Mouse (Mus musculus): ENCODE results near the gene Hist1h4a. TPM values are rescaled to one million over a fixed set of nuclear protein-coding genes. Genes with fewer than 3 reads are reported as not detected.
"Not testable (repeated sequence)": the region's sequence is repeated elsewhere in the genome, so short reads cannot be mapped to it uniquely, and the experiment has no call there.

The Hist1h4a gene
- total RNA-seq (2017), result 597 and 703 TPM in 2 replicates

DNA sequence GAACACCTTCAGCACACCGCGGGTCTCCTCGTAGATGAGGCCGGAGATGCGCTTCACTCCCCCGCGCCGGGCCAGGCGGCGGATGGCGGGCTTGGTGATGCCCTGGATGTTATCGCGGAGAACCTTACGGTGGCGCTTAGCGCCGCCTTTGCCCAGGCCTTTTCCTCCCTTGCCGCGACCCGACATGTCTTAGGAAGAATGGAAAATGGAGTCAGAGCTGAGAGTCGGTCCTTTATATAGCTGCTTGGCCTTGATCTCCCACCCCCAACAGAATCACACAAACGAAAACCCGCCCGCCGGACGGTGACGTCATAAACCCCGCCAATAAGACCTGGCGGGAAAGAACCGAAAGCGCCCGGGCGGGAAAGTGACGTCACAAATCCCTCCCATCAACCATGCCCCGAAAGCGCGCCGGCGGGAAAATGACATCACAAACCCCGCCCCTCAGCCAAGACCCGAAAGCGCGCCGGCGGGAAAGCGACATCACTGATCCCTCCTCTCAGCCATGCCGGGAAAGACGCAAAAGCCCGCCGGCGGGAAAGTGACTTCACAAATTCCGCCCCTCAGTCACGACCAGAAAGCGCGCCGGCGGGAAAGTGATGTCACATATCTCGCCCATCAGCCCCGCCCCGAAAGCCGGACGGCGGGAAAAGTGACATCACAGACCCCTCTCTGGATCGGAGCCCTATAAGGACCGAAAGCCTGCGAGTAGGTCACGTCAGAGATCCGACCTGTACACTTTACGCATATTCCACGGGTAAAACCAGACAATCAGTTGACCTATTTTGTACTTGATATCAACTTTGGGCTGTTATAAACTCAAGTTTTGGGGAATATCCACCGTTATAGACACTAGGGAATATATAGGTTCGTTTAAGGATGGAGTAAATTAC lies at the start of gene Hist1h4a:
Hist1h4a (minus strand) TSS at position 259 of the 893 bp plus-strand sequence.
- peak; percentile 31 for ATAC-seq (replicated peaks; ENCODE audit: low read depth, poor library complexity, severe bottlenecking)

DNA sequence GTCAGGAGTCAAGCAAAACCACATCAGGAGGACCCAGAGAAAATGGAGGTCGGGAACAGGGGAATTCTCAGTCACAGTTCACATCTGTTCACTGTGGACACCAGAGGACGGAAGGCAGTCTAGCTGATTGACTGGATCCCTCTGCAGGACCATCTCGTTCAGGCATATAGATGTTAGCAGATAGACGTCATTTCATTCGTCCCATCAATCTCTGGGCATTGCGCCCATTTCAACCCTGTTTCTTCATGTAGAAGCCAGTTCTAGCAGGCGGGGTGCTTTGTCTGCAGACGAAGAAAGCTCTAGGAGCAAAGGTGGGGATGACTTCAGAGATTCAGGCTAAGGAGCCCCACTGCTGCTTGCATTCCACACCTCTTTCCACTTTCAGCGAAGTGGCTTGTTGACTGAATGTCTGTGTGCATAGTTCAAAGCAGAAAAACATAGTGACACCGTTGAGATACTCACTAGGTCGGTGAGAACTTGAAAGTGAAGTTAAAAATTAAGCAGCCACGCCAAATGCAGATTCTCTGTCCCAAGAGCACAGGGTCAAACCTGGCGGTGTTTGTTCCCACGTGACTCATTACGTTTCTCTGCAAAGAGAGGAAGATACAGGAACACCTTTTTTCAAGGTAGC lies 45.5 kb upstream of the Hist1h4a start, which contains the start of gene Slc17a2:
Slc17a2 (plus strand) TSS at position 572 of the 631 bp plus-strand sequence.
- no peak for ATAC-seq (replicated peaks; ENCODE audit: low read depth, poor library complexity, severe bottlenecking)

DNA sequence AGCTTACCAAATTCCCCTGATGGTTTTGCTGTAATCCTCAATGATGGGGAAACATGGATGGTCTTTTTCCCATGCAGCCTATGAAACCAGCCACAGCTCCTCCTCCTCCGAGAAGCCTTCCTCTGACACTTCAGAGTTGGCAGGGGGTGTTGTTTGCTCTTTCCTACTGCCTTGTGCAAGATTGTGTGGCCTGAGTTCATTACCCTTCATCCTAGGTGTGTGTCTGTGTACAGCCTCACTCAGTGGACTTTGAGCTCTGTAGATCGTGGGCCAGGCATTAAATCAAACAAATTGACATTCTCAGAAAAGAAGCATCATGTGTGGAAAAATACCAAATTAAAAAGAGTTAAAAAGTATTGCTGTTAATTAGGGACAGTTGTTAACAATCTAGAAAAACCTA lies 43.5 kb upstream of the Hist1h4a start:
- ATAC-seq (replicated peaks; ENCODE audit: low read depth, poor library complexity, severe bottlenecking), result no peak

DNA sequence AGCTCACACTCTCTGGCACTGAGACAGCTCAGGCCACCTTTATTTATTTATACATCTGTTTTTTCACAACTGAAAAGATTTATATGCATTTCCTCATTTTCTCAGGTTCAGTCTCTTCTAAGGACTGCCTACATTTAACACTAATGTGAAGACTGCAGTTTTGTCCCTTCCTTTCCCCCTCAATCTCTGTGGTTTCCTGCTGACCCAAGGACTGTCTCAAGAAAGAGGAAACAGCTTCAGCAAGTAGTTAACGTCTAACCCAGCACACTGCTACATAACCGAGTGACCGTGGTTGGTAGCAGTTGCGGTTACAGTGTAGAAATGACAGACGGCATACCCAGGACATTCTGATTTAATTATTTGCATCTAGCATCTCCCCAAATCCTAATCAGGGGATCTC lies 38.4 kb upstream of the Hist1h4a start:
- ATAC-seq (replicated peaks; ENCODE audit: low read depth, poor library complexity, severe bottlenecking), result peak; percentile 94

DNA sequence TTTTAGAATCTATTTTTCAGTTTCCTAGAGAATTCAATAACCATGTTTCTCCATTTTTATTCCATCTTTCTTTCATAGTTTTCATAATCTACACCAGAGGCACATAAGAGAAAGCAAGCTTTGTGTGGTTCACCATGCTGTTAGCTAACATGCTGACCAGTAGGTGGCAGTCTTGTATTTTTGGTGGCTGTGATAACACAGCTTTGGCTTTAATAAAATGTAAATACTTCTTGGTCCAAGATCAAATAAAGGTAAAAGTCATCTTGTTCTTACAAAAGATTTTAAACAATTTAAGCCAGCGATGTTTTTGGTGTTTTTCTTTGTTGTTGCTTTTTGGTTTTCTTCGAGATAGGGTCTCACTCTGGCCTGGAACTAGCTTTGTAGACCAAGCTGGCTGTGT lies 31.5 kb upstream of the Hist1h4a start:
- peak; percentile 87 for ATAC-seq (replicated peaks; ENCODE audit: low read depth, poor library complexity, severe bottlenecking)

DNA sequence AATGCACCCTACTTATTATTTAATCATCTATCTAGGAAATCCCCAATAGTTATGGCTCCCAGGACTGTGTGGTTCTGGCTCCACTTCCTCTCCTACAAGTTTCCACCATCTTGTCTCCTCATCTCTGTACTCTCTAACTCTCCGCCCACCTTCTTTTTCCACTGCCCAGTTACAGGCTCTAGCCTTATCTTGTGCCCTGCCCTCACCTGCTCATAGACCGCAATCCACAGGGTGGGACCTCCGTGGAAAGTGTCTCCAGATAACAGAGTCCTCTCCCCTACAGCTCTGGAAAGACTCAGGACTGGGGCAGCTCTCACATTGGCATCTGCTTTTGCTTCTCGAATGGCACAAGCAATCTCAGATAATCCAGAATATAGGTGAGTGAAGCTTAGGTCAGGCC lies 18.0 kb upstream of the Hist1h4a start:
- no peak for ATAC-seq (replicated peaks; ENCODE audit: low read depth, poor library complexity, severe bottlenecking)

DNA sequence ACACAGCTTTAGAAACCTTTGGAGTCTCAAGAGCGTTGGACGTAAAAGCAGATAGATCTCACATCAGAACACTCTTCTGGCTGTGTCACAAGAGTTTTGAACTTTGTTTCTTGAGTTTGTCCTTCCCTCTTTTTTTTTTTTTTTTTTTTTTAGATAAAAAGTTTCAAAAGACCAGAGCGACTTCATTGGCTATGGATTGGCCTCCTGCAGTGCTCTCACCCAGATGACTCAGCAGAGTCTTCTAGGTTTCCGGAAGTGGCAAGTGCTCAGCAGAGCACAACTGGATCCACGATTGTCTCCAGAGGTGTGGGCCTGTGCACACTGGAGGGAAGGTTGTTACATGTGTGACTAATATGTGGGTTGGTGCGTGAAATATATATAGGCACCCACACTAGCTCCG lies 17.3 kb upstream of the Hist1h4a start:
- ATAC-seq (replicated peaks; ENCODE audit: low read depth, poor library complexity, severe bottlenecking), result no peak

DNA sequence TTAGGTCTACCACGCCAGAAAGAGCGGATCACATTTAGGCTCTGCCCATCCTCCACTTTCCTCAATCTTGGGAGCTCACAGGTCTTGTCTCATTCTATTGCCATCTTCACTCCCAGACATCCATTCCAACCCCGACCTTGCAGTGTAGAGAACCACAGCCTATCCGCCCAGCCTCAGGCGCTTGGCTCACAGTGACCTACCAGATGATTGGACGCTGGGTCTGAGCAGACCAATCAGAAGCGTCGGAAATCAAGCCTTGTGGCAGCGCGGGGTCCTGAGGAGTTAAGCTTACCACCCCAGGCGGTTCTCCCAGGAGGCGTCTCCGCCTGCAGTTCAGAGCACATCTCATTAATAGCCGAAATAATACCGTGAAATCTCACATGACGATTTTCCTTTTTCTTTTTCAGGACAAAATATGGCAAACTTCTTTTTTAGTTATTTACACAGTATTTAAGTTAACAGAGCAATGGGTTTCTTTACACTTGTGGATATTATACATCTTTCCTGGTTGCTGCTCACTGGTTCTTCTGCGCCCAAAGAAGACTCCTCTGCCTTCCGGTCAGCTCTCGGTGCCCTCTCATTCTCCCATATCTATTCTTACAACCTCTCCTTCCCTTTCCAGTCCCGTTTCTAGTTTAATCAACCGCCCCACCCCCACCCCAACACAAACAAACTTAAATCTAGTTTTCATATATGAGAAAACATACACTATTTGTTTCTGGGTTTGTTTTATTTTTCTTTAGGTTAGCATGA lies 11.7 kb upstream of the Hist1h4a start:
- ATAC-seq (replicated peaks; ENCODE audit: low read depth, poor library complexity, severe bottlenecking), result peak; percentile 80

DNA sequence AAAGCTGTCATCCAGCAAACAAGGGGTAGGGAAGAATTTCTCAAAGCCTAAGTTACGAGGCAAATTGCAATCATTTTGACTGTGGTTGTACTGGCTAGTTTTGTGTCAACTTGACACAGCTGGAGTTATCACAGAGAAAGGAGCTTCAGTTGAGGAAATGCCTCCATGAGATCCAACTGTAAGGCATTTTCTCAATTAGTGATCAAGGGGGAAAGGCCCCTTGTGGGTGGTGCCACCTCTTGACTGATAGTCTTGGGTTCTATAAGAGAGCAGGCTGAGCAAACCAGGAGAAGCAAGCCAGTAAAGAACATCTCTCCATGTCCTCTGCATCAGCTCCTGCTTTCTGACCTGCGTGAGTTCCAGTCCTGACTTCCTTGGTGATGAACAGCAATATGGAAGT lies 8.6 kb upstream of the Hist1h4a start, which contains the start of gene Trim38:
Trim38 (plus strand) TSS at position 301 of the 400 bp plus-strand sequence.
- not testable (repeated sequence) for ATAC-seq (replicated peaks; ENCODE audit: low read depth, poor library complexity, severe bottlenecking)

DNA sequence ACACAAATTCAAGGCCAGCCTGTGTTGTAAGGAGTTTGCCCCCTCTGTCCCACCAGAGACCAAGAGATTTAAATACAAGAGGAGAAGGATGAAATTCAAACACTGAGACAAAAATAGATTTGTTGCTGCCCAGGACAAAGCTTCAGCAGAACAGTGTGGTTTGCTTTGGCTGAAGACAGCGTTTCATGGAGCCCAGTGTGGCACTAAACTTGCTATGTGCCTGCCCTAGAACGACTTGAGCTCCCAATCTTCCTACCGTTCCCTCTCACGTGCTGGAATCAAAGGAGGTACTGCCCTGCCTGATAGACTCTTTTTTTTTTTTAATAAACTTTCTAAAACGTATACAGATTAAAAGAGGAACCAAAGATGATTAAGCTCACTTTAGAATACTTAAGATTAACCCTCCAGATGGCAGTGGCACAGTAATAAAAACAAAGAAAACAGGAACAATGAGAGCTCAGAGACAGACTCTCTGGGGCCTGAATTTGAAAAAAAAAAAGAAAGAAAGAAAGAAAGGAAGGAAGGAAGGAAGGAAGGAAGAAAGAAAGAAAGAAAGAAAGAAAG lies 7.9 kb upstream of the Hist1h4a start:
- ATAC-seq (replicated peaks; ENCODE audit: low read depth, poor library complexity, severe bottlenecking), result peak; percentile 52

DNA sequence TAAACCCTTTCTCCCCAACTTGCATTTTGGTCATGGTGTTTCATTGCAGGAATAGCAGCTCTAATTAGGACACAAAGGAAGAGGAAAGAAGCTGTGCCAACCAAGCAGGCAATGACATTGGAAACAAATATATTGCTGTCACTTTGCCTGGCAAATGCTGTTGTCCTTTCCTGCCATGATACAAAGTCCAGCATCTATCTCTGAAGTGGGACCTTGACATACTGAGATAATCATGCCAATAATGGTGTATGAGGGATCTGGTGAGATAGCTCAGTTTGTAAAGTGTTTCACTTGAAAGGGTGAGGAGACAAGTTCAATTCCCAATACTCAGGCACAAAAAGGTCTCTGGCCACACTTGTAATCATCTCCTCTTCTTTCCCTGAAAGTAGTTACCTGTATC lies 5.7 kb upstream of the Hist1h4a start:
- no peak for ATAC-seq (replicated peaks; ENCODE audit: low read depth, poor library complexity, severe bottlenecking)

DNA sequence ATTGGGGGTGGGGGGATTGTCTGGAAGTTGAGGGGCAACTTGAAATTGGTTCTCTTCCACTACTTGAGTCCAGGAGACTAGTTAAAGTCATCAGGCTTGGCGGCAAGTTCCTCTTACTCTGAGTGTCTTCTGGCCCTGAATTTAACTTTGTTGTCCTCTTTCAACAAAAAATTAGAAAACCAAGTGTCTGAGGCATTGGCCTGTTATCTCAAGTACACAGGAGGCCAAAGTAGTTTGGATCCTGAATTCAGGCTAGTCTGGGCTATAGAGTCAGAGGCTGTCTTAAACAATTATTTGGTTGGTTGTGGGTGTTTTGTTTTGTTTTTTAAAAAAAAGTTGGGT lies 4.1 kb upstream of the Hist1h4a start:
- no peak for ATAC-seq (replicated peaks; ENCODE audit: low read depth, poor library complexity, severe bottlenecking)

DNA sequence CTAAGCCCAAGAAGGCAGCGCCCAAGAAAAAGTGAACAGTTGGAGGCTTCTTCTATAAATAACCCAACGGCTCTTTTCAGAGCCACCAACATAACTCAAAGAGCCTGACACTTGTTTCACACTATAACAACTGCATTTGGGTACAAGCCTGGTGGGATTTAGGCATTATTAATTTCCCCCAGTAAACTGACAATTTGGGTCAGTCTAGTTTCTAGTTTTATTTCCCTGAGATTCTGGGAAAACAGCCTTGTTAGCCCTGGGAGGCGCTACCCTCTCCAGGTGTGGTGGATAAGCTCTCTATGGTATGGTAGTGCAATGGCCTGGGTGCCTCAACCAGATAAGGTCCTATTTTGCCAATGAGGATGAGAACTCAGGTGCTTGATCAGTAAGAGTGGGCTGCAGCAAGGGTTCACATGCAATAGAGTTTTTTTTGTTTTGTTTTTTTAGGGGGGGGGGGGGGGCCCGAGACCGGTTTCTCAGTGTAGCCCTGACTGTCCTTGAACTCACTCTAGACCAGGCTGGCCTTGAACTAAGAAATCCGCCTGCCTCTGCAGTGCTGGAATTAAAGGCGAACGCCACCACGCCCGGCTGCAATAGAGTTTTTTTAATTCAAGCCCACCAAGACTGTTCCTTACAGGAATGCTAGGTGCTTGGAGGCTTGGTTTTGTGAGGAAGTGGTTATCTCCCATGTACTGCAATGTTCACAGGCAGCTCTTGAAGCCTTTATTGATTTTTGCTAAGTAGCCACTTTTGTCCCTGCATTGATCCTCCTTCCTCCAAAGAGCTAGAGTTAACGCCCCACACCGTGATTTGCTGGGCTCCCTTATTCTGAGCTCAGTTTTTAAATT lies 3.5 kb upstream of the Hist1h4a start:
- ATAC-seq (replicated peaks; ENCODE audit: low read depth, poor library complexity, severe bottlenecking), result no peak

DNA sequence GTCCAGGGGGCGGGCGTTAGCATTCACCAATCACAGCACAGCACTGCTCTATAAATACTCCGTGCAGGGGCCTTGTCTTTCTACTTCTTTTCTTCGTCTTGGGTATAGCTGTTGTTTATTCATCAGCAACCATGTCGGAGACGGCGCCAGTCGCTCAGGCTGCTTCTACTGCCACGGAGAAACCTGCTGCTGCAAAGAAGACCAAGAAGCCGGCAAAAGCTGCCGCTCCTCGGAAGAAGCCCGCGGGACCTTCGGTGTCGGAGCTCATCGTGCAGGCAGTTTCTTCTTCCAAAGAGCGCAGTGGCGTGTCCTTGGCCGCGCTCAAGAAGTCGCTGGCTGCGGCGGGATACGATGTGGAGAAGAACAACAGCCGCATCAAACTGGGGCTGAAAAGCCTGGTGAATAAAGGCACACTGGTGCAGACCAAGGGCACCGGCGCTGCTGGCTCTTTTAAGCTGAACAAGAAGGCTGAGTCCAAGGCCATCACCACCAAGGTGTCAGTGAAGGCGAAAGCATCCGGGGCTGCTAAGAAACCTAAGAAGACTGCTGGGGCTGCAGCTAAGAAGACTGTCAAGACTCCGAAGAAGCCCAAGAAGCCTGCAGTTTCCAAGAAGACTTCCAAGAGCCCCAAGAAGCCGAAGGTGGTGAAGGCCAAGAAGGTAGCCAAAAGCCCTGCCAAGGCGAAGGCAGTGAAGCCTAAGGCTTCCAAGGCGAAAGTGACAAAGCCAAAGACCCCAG lies 2.7 kb upstream of the Hist1h4a start, which contains the start of gene Hist1h1a:
Hist1h1a (plus strand) TSS at position 81 of the 738 bp plus-strand sequence.
- peak; percentile 45 for ATAC-seq (replicated peaks; ENCODE audit: low read depth, poor library complexity, severe bottlenecking)

DNA sequence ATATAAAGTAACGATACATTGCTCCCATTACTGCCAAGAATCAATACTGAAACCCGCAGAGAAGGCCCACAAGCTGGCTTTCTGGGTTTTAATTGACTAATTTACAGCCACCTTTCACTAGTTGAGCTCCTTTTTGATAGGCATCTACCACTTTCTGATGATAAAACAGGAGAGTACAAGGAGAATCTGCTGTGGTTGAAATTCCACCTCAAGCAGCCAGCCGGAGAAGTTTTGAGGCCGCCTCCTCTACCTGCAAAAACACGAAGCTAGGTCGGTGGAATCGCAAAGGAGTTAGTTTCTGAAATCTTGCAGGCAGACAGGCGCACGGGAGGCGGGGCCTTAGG lies 2.2 kb upstream of the Hist1h4a start:
- ATAC-seq (replicated peaks; ENCODE audit: low read depth, poor library complexity, severe bottlenecking), result no peak

DNA sequence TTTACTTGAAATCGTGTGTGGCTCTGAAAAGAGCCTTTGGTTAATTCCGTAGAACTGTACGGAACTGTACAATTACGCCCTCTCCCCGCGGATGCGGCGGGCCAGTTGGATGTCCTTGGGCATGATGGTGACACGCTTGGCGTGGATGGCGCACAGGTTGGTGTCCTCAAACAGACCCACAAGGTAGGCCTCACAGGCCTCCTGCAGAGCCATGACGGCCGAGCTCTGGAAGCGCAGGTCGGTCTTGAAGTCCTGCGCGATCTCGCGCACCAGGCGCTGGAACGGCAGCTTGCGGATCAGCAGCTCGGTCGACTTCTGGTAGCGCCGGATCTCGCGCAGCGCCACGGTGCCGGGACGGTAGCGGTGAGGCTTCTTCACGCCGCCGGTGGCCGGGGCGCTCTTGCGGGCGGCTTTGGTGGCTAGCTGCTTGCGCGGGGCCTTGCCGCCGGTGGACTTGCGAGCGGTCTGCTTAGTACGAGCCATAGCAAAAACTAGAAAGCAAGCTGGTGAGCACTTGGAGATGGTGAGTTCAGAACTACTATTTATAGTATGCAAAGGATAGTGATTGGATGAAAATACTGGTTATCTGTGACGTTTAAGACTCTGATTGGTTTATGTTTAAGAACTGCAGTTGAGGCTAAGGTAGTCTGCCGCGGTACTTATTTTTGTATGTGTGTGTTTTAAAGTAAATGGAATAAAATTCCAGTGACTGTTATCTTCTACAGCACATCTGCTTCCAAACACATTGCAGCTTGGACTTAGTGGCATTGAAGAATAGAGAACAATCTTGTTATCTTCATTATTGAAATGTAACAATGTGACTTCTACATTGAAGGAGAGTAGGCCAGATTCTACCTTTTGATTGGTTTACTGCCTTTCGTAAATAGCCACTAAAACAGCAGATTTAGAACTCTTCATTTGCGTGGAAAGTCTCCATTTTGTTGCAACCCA lies 1.1 kb upstream of the Hist1h4a start, which contains the start of gene Hist1h3a:
Hist1h3a (minus strand) TSS at position 516 of the 951 bp plus-strand sequence.
- ATAC-seq (replicated peaks; ENCODE audit: low read depth, poor library complexity, severe bottlenecking), result peak; percentile 39

DNA sequence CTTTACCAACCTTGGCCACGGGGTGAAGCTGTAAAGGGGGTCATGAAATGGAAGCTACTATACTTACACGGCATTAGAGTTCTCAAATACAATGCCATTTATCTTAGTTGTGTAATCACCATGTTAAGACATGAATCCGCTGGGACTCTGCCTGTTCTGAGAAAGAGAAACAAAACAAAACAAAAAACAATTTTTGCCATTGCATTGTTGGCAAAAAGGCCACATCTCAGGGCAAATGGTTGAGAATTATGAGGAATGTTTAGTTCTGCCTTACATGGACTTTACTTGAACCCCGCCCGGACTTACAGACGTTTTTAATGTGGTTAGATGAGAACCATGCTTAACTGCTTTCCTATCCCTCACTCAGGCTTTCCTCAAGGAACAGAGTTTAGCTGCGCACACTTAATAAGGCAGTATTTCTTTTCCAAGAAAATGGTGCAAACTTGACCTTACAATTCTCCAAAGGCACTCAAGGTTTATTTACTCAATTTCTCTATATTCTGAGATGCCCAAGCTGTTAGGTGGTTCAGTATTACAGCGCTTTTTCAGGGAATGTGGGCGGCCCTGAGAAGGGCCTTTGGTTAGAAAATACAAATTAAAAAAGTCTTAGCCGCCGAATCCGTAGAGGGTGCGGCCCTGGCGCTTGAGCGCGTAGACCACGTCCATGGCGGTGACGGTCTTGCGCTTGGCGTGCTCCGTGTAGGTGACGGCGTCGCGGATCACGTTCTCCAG lies 624 bp downstream of the Hist1h4a start:
- no peak for ATAC-seq (replicated peaks; ENCODE audit: low read depth, poor library complexity, severe bottlenecking)

Data from common myeloid progenitor, adult 5-6 weeks (primary cell).